In the genomic region with DNA sequence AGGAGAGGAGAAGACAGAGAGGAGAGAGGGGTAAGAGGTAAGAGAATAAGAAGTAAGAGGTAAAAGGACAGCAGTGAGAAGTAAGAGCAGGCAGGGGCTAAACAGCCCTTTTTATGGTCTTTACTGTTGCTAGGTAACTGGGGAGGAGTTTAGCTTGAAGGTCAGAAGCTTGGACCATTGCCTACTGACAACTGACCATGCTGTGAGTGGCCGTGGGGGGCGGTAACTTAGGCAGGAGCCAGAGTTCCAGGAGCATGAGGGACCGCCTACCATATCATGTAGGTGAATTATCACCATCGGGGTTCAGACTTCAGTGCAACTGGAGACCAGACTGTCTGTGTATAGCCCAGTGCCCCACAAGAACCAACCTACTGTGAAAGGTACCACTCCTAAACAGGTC, we compare ENCODE assay signal across 17 mouse cellular contexts.
DNase-seq lines count a peak whose midpoint lies in the region; ATAC-seq lines count a peak whose summit lies in the region.
"Had no signal": no experiment of that assay in that cellular context is flagged by ENCODE, and none has a peak within 500 bp of the region (broad histone marks: within the 10 kb centered on the region; RNA-seq: fewer than 3 reads in every experiment).

No protein-coding gene starts in this region.

- H3K27me3 ChIP-seq in forebrain, embryonic 11.5 days (ENCODE audit: control insufficient read depth, insufficient read depth, low read length) = no peaks in the 10 kb centered on the region
- H3K27me3 ChIP-seq in forebrain, embryonic 16.5 days (replicated peaks; ENCODE audit: control insufficient read depth, insufficient read depth, low read length) = no peaks in the 10 kb centered on the region
- H3K27me3 ChIP-seq: intestine, embryonic 15.5 days had no signal

- no peak overlapping the region for H3K4me2 ChIP-seq in forebrain, embryonic 11.5 days (ENCODE audit: low read depth, low read length, severe bottlenecking)
- H3K4me2 ChIP-seq in forebrain, embryonic 16.5 days (ENCODE audit: low read length) = no peak overlapping the region
- H3K4me2 ChIP-seq: hindbrain, embryonic 14.5 days; intestine, embryonic 15.5 days had no signal

- 91% methylated on average over 4 of the region's 4 CpGs for WGBS in forebrain, embryonic 11.5 days
- 74% methylated on average over 4 of the region's 4 CpGs for WGBS in forebrain, embryonic 16.5 days

- no peak overlapping the region for H3K9ac ChIP-seq in forebrain, embryonic 11.5 days (ENCODE audit: low read length)
- no peak overlapping the region for H3K9ac ChIP-seq in forebrain, embryonic 16.5 days (replicated peaks; ENCODE audit: low read depth, low read length)
- H3K9ac ChIP-seq: hindbrain, embryonic 14.5 days; intestine, embryonic 15.5 days had no signal

- peak; percentile 51 for DNase-seq in forebrain, embryonic 11.5 days (ENCODE audit: low spot score)
- peak; percentile 20 for DNase-seq in R1 (ENCODE audit: low read depth, low spot score)
- DNase-seq in adrenal gland, postnatal 10 days = peak; percentile 21
- DNase-seq in urinary bladder, postnatal 25 days (ENCODE audit: low spot score) = no peak
- DNase-seq: cerebellum, adult 18-20 months; cerebellum, adult 9-11 months; heart, adult 18-20 months; heart, postnatal 10 days; heart, postnatal 4 days; kidney, adult 18-20 months had no signal

- no peaks in the 10 kb centered on the region for H3K4me1 ChIP-seq in forebrain, embryonic 11.5 days (replicated peaks; ENCODE audit: control insufficient read depth, insufficient read depth, low read length)
- H3K4me1 ChIP-seq in forebrain, embryonic 16.5 days (replicated peaks; ENCODE audit: control insufficient read depth, insufficient read depth, low read length) = no peaks in the 10 kb centered on the region
- H3K4me1 ChIP-seq: embryonic facial prominence, embryonic 10.5 days; heart, embryonic 10.5 days; intestine, embryonic 15.5 days had no signal

- no peak for ATAC-seq in forebrain, embryonic 11.5 days (replicated peaks; ENCODE audit: low FRiP score)
- ATAC-seq in forebrain, embryonic 16.5 days = no peak
- ATAC-seq in megakaryocyte-erythroid progenitor cell, adult 5-6 weeks (replicated peaks; ENCODE audit: low FRiP score, low TSS enrichment, poor library complexity, severe bottlenecking) = no peak
- ATAC-seq: forebrain, embryonic 14.5 days; intestine, embryonic 15.5 days had no signal

- H3K9me3 ChIP-seq in forebrain, embryonic 11.5 days (ENCODE audit: control insufficient read depth, low read length) = no peaks in the 10 kb centered on the region
- H3K9me3 ChIP-seq in forebrain, embryonic 16.5 days (ENCODE audit: control insufficient read depth, low read length) = no peaks in the 10 kb centered on the region
- H3K9me3 ChIP-seq: embryonic facial prominence, embryonic 10.5 days; heart, embryonic 10.5 days; intestine, embryonic 15.5 days had no signal

- no peaks in the 10 kb centered on the region for H3K36me3 ChIP-seq in forebrain, embryonic 11.5 days (ENCODE audit: control insufficient read depth, insufficient read depth, low read length)
- no peaks in the 10 kb centered on the region for H3K36me3 ChIP-seq in forebrain, embryonic 16.5 days (ENCODE audit: control insufficient read depth, insufficient read depth)
- H3K36me3 ChIP-seq: embryonic facial prominence, embryonic 10.5 days; heart, embryonic 10.5 days; intestine, embryonic 15.5 days had no signal

- H3K4me3 ChIP-seq in forebrain, embryonic 11.5 days (ENCODE audit: low read depth, low read length) = no peak overlapping the region
- no peak overlapping the region for H3K4me3 ChIP-seq in forebrain, embryonic 16.5 days (replicated peaks; ENCODE audit: low read length)
- H3K4me3 ChIP-seq: embryonic facial prominence, embryonic 10.5 days; heart, embryonic 10.5 days; intestine, embryonic 15.5 days had no signal

- H3K27ac ChIP-seq in forebrain, embryonic 11.5 days (ENCODE audit: low read depth, low read length) = no peak overlapping the region
- no peak overlapping the region for H3K27ac ChIP-seq in forebrain, embryonic 16.5 days (ENCODE audit: low read length)
- H3K27ac ChIP-seq: embryonic facial prominence, embryonic 10.5 days; heart, embryonic 10.5 days; hindbrain, embryonic 14.5 days; intestine, embryonic 15.5 days had no signal
